Mouse (Mus musculus) layer of hippocampus, postnatal 36 days (tissue): ENCODE measurements around the gene Odam. TPM values are rescaled to one million over a fixed set of nuclear protein-coding genes. Genes with fewer than 3 reads are reported as not detected.

Source experiments
- DNase-seq, 2 experiments: peaks; one replicate each; pipeline ENCODE4 v3.0.0; 2022
- total RNA-seq, 2 experiments: library from RNA; stranded (reverse); gene quantifications; 2 replicates each; pipeline ENCODE4 v1.2.3; 2021

Odam gene
- total RNA-seq: not detected

DNA sequence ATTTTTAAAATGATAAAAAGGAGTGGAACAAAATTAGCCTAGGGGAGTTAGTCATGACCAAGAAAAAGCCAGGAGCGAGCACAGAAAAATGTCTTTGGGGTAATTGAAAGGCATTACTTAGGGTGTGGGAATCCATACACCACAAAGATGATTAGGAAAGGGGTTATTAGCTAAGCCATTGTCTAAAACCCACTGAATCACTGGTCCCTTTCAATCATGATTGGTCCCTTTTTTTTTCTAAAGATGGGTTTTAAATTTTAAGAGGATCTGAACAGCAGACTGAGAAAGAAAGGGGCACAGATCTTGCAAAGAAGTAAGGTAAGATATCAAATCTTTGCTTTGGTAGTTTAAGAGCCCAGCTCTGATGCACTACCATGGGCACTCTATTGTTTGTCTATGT lies at the start of gene Odam:
Odam (plus strand) TSS at position 301 of the 400 bp plus-strand sequence.
- no peak for DNase-seq

DNA sequence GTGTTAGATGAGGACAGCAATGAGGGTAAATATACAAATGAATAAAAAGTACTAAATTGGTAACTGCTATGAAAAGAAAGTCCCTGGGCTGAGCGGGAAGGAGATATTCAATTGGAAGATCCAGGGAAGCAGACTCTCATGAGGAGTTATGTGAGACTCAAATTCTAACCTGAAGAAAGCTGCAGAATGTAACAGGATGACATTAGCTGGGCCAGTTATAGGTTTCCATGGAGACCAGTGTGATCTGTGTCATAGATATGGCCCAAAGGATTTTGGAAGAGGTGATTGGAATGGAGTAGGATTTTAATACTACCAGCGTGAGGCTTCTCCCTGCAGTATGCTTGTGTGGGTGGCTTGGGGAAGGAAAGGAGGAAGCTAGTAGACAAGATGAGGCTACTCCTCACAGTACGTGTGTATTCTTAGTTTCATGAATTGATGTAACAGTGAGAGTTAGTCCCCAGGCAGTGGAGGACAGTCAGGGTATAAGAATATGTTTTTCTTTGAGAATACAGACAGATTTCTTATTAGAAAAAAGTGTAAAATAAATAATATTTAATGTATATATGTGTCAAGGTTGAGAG lies 29.6 kb upstream of the Odam start:
- no peak for DNase-seq

DNA sequence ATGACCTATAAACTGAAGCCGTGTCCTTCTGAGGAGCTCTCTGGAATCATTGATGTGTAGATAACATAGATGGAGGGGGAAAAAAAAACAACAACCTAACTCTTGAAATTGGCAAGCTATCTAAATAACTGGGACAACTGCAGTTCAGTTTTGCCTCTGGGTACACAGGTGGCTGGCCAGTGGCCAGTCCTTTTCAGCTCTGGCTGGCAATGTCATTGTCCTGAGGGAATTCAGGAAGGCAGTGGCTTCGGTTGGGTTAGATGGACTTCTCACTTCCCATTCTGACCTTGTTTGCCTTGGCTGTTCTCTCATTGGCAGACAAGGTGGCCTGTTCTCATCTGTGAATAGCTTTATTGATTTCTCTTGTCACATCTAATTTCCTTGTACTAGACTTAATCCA lies 14.7 kb upstream of the Odam start:
- DNase-seq: no peak

DNA sequence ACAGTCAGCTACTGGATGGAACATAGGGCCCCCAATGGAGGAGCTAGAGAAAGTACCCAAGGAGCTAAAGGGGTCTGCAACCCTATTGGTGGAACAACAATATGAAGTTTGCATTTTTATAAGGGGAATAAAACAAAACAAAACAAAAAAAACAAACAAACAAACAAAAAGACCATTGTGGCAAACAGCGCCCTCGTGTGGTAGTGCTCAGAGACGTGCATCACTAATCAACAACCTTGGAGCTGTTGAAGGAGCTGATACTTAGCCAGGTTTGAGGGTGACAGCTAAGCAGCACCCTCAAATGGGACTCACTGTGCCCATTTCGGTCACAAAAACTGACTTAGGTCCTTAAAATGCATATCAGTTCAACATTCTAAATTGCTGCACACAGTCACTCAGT lies 13.4 kb upstream of the Odam start:
- no peak for DNase-seq

DNA sequence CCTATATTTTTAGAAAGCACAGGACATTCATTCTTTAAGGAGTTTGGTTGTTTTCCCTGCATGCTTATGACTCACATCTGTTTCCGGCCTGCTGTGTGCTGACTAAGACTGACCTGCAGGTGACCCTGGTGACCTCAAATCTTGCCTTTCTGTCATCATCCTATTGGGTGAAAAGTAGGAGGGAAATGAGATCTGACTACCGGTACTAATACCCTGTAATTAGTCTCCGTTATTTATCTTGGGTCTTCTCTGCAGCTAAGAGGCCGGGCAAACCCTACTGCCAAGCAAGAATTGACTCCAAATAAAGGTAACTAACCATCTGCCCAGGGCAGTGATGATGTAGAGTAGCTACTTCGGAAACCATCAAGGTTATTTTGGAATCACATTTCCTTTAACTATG lies 40.5 kb downstream of the Odam start, which contains the start of gene Csn3:
Csn3 (plus strand) TSS at position 208 of the 400 bp plus-strand sequence.
- no peak for DNase-seq

DNA sequence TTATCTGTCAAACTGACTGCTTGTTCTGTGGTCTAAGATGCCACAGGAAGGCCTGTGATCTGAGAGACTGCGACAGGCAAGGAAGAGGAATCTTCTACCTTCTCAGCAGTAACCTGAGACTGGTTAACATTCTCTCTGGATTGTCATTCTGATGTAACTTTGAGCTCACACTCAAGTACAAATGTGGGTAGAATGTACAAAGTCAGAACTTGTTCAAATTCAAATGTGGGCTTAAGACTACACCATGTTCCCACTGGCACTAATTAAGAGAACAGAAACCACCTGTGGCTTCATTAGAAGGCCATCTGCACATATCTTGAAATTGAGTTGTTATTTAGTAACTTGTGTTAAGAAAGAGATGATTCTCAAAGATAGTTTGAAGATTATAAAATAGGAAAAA lies 46.8 kb downstream of the Odam start:
- no peak for DNase-seq

DNA sequence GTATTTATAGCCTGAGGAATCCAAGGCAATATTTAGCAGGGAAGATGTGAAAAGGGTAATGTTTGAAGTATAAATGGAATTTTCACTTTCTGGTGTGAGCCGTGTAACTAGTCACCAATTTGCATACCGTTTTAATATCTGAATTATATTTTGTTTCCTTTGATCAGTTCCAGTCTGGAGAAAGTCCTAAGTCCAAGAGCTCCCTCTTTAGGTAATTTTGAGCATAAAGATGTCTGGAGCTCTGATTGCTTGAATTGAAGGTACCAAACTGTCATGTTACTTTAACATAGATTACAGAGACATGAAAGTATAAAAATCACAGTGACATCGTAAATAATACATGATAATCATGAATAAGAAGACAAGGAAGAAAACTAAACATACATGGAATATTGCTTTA lies 55.9 kb downstream of the Odam start:
- DNase-seq: no peak

DNA sequence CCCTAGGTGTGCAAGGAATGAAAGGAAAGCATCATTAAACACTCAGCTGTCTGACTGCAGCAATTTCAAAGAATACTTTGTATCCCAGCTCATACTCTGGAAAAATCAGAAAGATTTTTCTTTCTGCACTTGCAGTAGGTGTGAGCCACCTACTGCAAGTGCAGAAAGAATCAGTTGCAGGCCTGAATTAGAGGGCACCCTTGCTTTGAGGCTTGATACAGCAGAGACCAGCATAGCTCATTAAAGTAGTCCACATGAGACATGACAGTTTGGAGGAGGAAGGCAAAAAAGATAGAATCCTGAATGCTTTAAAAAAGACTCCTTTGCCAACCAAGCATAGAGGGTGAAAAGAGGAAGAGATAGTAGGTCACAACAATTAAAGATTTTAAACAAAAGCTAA lies 57.7 kb downstream of the Odam start:
- no peak for DNase-seq

Other genes starting within 250 kb of the Odam start
- gene Csn1s1, start 218.8 kb upstream of the Odam start, total RNA-seq: not detected
- gene Csn2, start 185.4 kb upstream of the Odam start, total RNA-seq: not detected
- not detected for gene Csn1s2a, start 110.5 kb upstream of the Odam start, total RNA-seq
- gene Csn1s2b, start 76.9 kb upstream of the Odam start, total RNA-seq: not detected
- gene Prr27, start 59.3 kb upstream of the Odam start, total RNA-seq: not detected
- not detected for gene Csn3, start 40.5 kb downstream of the Odam start, total RNA-seq
- gene 2310003L06Rik, start 84.4 kb downstream of the Odam start, total RNA-seq: not detected
- gene Gm28434, start 84.5 kb downstream of the Odam start, total RNA-seq: not detected
- not detected for gene Cabs1, start 94.4 kb downstream of the Odam start, total RNA-seq
- not detected for gene Smr3a, start 117.5 kb downstream of the Odam start, total RNA-seq
- gene Smr2, start 201.5 kb downstream of the Odam start, total RNA-seq: not detected
- not detected for gene Gm11116, start 226.5 kb downstream of the Odam start, total RNA-seq